Mouse (Mus musculus) CD8-positive naive resting alpha-beta T cell, adult 2 months (primary cell): ENCODE results near the gene Mgea5.

Experiments used
- DNase-seq, 2 experiments: peaks; one replicate each; pipeline ENCODE4 v3.0.0; 2022; ENCODE audit warnings: low read depth in 2 of 2, low spot score in 2 of 2

Gene Mgea5

GRCm38 (mm10) chr19:45796061-45796556, 12.5 kb upstream of the Mgea5 start:
- DNase-seq = peak; percentile 77 to 85

- no peak for DNase-seq
Measured at GRCm38 (mm10) chr19:45795406-45795944, 11.8 kb upstream of the Mgea5 start.

- no peak for DNase-seq
Measured at GRCm38 (mm10) chr19:45794718-45795117, 11.1 kb upstream of the Mgea5 start.

DNA sequence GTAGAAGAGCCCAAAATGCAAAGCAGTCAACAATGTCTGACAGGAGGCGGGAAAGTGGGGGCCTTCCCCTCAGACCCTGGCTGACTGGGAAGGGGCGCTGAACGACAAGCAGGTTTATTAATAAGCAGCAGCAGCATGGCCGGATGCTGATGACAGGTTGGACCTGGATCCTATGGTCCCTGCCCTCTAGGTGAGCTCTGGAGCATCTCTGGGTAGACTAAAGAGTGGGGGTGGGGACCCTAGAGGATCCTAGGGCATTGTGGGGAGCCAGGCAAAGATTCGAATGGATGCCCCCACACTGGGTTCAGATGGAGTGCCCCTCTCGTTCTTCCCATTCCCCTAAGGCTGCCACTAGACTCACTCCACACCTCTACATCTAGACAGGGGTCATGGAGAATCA, 8.8 kb upstream of the Mgea5 start:
- DNase-seq = no peak

DNA sequence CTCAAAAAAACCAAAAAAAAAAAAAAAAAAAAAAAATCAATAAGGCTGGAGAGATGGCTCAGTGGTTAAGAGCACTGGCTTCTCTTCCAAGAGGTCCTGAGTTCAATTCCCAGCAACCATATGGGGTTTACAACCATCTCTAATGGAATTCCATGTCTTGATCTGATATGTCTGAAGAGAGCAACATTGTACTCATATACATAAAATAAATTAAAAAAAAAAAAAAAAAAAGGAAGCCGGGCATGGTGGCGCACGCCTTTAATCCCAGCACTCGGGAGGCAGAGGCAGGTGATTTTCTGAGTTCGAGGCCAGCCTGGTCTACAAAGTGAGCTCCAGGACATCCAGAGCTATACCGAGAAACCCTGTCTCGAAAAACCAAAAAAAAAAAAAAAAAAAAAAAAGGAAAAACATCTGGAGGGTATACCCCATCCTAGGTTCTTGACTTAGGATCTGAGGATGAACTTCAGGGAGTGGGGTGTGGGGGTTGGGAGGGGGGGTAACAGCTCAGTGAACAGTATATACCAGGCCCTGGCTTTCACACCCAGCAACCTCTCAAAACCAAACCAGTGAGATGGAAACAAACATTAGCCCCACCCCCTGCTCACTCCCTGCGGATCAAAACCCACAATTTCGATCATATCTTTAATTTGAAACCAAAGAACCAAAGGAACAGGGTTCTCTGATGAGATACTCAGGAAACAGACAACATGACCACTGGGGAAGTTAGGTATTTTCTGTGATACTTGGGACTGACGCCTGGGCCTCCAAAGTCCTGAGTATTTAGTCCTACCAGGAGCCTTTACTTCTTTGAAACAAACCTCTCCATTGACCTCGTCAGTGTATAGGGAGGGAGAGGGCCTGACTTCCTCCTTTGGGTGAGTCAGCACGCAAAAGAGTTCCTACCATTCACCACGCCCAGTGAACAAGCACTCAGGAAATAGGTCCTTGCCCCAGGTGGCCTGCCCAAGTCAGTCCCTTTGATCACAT, 6.5 kb upstream of the Mgea5 start:
- DNase-seq = no peak

DNA sequence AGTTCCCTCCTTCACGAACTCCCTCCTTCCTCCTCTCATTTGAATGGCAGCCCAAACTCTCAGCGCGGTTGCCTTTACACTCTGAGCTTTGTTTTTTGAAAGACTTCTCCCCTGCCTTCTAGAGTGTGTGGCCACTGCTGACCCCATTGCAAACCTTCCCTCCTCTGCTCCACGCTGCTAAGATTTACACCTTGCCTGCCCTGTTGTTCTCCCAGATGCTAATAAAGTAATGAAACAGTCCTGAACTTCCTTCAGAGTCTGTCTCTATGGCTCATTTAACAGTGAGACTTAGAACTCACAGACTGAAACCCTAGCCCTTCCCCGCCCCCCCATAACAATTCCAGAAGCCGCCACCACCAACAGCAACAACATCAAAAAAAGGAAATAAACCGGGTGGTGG, 5.7 kb upstream of the Mgea5 start:
- no peak for DNase-seq

- no peak for DNase-seq
Measured at GRCm38 (mm10) chr19:45788337-45788736, 4.7 kb upstream of the Mgea5 start.

- no peak for DNase-seq
Measured at GRCm38 (mm10) chr19:45787450-45787849, 3.8 kb upstream of the Mgea5 start.

- DNase-seq = no peak
Measured at GRCm38 (mm10) chr19:45785470-45785869, 1.8 kb upstream of the Mgea5 start.

- DNase-seq = no peak
Measured at GRCm38 (mm10) chr19:45783933-45784576, 418 bp upstream of the Mgea5 start.

GRCm38 (mm10) chr19:45782315-45783001, 1.2 kb downstream of the Mgea5 start:
- peak; percentile 52 to 56 for DNase-seq

GRCm38 (mm10) chr19:45781676-45782075, 2.0 kb downstream of the Mgea5 start:
- DNase-seq = no peak

DNA sequence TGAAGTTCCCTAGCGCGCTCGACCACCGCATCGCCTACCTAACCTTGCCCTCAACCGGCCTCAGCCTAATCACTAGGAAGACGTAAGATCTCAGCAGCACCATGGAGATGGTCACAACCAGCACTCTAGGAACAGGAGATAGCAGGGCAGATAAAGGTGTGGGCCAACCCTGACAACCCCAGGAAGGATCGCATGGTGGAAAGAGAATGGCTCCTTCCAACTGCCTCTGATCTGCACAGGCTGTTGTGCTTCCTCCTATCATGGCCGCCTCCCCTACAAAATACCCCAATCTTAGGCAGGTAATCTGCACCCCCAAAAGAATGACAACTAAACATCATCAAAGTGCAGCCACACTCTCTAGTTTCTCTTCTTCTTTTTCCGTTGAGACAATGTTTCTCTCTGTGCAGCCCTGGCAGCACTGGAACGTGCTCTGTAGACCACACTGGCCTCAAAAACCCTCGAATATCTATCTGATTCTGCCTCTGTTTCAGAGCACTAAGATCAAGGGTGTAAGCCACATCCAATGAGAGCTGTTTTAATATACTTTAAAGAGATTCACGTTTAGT, 3.2 kb downstream of the Mgea5 start:
- DNase-seq = peak in 1 of 2 experiments; percentile 27

DNA sequence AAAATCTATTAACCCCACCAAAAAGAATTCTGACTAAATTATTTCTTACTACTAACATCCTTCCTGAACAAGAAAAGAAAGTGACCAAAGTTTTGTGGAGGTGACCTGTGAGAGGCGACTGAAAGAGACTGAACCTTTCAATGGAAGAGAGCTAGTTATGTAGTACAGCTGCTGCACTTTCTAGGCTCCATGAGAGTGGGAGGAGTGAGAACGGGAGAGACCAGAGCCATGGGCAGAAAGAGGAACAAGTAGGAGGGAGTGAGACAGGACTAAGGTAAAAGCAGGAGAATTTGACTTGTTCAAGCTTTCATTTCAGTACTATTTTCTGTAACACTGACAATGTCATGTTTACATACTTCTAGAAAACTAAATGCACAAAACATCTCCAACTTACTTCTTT, 8.2 kb downstream of the Mgea5 start:
- DNase-seq = no peak

DNA sequence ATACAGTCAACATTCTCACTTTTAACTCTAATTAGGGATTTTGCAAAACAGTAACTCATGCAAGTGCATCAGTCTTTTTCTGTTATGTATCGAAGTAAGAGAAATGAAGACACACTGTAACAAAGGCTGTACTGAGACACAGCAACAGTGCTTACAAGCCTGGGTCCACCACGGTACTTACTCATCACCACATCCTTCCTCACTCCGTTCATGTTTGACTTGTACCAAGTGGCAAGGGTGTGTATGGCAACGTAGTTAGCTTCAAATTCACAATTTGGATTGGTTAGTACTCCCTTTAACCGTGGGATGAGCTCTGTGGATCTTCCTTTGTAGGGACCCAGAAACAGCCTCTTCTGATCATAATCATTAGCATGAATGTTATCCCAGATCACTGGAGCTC, 12.1 kb downstream of the Mgea5 start:
- no peak for DNase-seq

- no peak for DNase-seq
Measured at GRCm38 (mm10) chr19:45760810-45761209, 22.8 kb downstream of the Mgea5 start.

- DNase-seq = no peak
Measured at GRCm38 (mm10) chr19:45758671-45759070, 25.0 kb downstream of the Mgea5 start.

GRCm38 (mm10) chr19:45753551-45753950, 30.1 kb downstream of the Mgea5 start:
- no peak for DNase-seq

GRCm38 (mm10) chr19:45751881-45752280, 31.8 kb downstream of the Mgea5 start:
- peak in 1 of 2 experiments; percentile 36 for DNase-seq

DNA sequence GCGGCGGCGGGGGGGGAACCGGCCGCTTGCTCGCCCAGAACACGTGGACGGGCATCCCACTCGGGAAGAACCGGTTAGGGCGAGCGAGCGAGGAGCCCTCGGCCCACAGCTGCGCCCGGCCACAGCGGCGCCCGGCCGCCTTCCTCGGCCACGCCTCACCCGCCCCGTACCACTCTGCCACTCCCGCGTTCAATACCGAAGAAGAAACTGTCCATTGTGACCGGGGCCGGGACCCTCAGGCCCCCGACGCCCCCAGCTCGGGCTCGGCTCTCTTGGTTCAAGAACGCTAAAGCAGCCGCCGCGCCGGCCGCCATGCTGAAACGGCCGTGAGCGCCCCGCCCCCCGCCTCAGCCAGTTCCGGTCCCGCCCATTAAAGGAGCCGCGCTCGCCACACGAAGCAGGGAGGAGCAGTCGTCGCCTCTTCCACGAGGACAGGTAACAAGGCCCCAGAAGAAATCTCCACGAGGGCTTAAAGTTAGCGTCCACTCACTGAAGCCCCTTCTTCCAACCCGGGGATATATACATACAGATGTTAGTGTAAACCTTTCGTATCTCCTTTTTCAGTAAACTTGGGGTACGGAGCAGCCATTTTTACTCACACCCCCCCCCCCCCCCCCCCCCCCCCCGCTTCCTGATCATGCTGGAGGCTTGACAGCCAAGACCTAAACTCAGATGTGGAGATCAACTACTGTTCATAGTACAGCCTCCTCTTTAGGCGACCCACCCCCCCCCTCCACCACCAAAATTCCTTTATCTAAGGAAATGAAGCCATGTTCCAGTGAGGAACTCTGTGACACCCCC, 34.2 kb downstream of the Mgea5 start, which contains the start of gene Npm3:
Npm3 (minus strand) TSS at position 349 of the 801 bp plus-strand sequence.
- peak; percentile 77 to 86 for DNase-seq
